Mouse (Mus musculus) cerebellum, adult 2 months (tissue): ENCODE measurements around the gene Trim6.

ENCODE experiments used
- CTCF ChIP-seq: fragments of 200-500 bp; IDR thresholded peaks from 2 replicates; pipeline ENCODE4 v1.5.1; 2011; ENCODE audit warnings: low read depth, mild to moderate bottlenecking, control low read depth, low read length, moderate library complexity, borderline replicate concordance; ENCODE audit not compliant: insufficient read depth
- POLR2A ChIP-seq: fragments of 200-500 bp; IDR thresholded peaks from 2 replicates; pipeline ENCODE4 v1.6.1; 2011; ENCODE audit warnings: low read length, control low read depth, borderline replicate concordance; ENCODE audit not compliant: insufficient read depth

- TF ChIP-seq CTCF = no peak
- no peak for TF ChIP-seq POLR2A
Measured at GRCm38 (mm10) chr7:104178422-104179054, 40.1 kb upstream of the Trim6 start.
